In genomic region chr5:114187108-114187507, GRCm38 (mm10) we compare ENCODE assay signal across 1 mouse cellular context.
TF ChIP-seq lines count a peak whose summit lies in the region.

No protein-coding gene starts in this region.

TF ChIP-seq in MEL, 35 proteins besides CTCF, POLR2A, EP300 and RAD21 (continued from another document):
- TF ChIP-seq ZC3H11A (IDR thresholded peaks at IDR 0.05; ENCODE audit: low read depth, low read length) = no peak
TF ChIP-seq in MEL: peak in this region for 0.
